Mouse (Mus musculus) fibroblast of lung, adult 2 months (primary cell): ENCODE measurements around the gene Cd7.
"Not testable (repeated sequence)": the region's sequence is repeated elsewhere in the genome, so short reads cannot be mapped to it uniquely, and the experiment has no call there.

Experiments used
- DNase-seq: peaks from one replicate; pipeline ENCODE4 v3.0.0-alpha.2; 2011; ENCODE audit warnings: low read depth

Cd7 gene

GRCm38 (mm10) chr11:121039302-121039701 lies at the start of gene Cd7:
Gene Cd7, minus strand, starts transcription at chr11:121039418.
- no peak for DNase-seq

DNA sequence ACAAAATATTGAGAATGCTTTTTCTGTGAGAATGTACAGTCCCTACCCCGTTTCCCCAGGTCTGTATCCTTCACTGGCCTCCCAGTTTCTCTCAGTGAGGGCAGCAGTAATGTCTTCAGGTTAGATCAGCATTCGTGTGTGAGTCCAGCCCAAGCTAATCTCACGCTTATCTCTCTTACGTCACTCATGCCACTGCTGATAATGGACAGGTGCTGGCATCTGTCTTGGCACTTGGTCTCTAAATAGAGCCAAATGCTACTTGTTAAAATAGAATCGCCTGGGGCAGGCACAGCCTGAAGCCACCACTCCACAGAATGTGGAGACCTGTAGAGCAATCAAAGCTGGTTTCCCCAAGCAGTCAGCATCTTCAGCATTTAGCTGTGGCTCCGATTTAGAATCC lies 49.8 kb upstream of the Cd7 start:
- no peak for DNase-seq

- no peak for DNase-seq
These were observed 47.1 kb upstream of the Cd7 start for GRCm38 (mm10) chr11:121086296-121086695.

DNA sequence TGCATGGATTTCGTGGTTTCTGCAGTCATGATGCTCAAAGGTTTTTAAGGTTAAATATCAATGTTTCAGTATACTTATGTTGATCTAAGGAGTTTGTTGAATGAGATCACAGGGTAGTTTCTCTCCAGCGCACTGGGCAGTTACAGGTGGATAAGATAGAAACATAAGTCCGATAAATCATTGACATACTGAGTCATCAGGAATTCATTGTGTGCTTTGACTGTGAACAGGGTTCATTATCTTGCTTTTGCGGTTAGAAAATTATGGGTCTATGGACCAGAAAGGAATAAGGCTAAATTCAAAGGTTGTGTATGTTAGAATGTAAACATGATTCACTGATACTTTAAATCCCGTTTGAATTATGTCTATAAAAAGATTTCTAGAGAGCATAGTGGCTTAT lies 46.0 kb upstream of the Cd7 start:
- DNase-seq: no peak

- no peak for DNase-seq
These were observed 43.8 kb upstream of the Cd7 start for GRCm38 (mm10) chr11:121082857-121083500.

- DNase-seq: no peak
These were observed 43.0 kb upstream of the Cd7 start for GRCm38 (mm10) chr11:121082250-121082649.

DNA sequence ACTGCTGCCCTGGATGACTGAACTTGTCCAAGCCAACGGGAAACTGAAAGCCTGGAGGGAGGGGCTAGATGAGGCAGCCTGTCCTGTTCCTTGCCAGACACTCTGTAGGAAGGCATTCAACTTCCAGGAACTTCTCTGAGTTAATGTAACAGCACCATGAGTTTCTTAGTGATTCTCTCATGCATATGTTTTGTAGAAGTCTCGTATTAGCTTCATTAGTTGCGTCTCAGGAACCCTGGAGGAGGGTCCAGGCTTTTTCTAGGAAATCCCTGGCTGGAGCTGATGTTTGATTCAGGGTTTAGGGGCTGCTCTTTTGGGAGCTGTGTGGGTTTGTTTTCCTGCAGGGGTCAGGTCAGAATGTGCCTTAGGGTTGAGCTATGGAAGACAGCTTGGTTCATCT lies 41.9 kb upstream of the Cd7 start, which contains the start of gene Sectm1a:
Gene Sectm1a, minus strand, starts transcription at position 101 of the 400 bp plus-strand sequence.
- DNase-seq: no peak

DNA sequence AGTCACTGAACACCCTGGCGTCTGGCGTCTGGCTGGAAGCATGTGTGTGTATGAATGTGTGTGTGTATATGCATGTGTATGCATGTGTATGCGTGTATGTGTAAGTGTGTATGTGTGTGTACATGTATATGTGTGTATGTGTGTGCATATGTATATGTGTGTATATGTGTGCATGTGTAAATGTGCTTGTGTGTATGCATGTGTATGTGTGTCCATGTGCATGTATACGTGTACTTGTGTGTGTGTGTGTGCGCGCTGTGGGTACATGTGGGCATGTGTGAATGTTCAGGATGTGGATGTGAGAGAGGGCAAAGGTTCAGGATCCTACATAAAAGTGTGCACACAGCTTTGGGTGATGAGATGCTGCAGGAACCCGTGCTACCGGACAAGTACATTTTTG lies 41.1 kb upstream of the Cd7 start:
- DNase-seq: no peak

GRCm38 (mm10) chr11:121075655-121076054 lies 36.4 kb upstream of the Cd7 start:
- DNase-seq: no peak

GRCm38 (mm10) chr11:121069662-121070061 lies 30.4 kb upstream of the Cd7 start:
- not testable (repeated sequence) for DNase-seq

- DNase-seq: no peak
These were observed 28.7 kb upstream of the Cd7 start for GRCm38 (mm10) chr11:121067895-121068294.

DNA sequence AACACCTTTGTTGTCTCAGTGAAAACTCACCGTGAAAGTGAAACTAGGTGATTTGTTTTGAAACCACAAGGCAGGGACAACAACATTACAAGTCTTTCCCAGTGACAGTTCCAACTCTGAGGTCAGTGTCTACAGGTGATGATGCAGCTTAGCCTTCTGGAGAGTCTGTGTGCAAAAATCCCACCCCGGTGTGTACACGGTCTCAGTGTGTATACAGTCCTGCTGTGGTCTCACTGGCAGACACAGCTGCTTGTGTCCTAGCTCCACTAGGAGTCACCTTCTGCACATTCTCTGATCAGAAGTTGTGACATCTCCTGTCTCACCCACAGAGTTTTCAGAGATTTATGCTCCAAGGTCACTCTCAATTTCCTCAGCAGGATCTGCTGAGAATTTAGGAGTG lies 25.0 kb upstream of the Cd7 start:
- DNase-seq: no peak

DNA sequence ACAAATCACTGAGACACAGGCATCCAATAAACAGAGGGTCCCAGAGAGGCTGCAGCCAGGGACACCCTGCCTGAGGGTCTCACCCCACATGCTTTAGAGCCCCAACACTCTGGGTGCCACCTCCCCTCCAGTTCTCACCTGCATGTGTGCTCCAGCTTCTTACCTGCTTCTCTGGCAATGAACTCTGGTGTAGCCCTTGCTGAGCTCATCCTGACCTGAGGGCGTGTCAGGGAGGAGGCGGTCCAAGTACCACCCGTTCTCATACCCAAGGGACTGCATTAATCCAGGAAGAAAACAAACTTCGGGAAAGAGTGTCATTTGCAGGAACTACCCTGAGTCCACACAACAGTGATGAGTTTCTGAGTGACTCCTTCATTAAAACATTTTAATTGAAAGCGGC lies 24.2 kb upstream of the Cd7 start, which contains the start of gene Sectm1b:
Gene Sectm1b, minus strand, starts transcription at position 191 of the 400 bp plus-strand sequence.
- DNase-seq: no peak

GRCm38 (mm10) chr11:121061615-121062014 lies 22.4 kb upstream of the Cd7 start:
- DNase-seq: no peak

DNA sequence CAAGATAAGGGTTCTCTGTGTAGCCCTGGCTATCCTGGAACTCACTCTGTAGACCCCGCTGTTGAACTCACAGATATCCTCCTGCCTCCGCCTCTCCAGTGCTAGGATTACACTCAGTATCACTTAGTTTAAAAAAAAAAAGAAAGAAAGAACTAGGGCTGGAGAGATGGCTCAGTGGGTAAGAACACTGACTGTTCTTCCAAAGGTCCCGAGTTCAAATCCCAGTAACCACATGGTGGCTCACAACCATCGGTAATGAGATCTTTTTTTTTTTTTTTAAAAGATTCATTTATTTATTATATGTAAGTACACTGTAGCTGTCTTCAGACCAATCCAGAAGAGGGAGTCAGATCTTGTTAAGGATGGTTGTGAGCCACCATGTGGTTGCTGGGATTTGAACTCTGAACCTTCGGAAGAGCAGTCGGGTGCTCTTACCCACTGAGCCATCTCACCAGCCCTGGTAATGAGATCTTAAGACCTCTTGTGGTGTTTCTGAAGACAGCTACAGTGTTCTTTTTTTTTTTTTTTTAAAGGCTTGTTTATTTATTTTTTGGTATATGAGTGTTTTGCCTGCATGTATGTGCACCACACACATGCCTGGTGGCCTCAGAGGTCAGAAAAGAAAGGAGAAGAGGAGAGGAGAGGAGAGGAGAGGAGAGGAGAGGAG lies 21.3 kb upstream of the Cd7 start:
- not testable (repeated sequence) for DNase-seq

GRCm38 (mm10) chr11:121059471-121059870 lies 20.3 kb upstream of the Cd7 start:
- DNase-seq: no peak

DNA sequence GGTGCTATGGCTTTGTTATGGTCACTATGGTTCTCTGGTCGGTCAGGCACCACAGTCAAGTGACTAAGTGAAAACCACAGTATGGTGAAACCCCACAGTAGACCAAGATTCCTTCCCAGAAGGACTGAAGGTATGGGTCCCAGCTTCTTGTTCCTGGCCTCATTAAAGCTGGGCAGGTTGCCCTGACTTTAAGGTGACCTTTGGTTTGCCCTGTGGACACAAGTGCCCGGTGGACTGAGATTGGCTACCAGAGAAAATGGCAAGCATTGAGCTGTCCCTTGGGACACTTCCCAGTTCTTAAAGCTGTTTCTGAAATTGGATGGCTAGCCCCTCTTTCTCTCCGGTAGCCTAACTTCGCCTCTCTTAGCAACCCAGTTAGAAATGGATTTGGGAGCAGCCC lies 19.7 kb upstream of the Cd7 start:
- no peak for DNase-seq

- DNase-seq: no peak
These were observed 18.9 kb upstream of the Cd7 start for GRCm38 (mm10) chr11:121058122-121058521.

DNA sequence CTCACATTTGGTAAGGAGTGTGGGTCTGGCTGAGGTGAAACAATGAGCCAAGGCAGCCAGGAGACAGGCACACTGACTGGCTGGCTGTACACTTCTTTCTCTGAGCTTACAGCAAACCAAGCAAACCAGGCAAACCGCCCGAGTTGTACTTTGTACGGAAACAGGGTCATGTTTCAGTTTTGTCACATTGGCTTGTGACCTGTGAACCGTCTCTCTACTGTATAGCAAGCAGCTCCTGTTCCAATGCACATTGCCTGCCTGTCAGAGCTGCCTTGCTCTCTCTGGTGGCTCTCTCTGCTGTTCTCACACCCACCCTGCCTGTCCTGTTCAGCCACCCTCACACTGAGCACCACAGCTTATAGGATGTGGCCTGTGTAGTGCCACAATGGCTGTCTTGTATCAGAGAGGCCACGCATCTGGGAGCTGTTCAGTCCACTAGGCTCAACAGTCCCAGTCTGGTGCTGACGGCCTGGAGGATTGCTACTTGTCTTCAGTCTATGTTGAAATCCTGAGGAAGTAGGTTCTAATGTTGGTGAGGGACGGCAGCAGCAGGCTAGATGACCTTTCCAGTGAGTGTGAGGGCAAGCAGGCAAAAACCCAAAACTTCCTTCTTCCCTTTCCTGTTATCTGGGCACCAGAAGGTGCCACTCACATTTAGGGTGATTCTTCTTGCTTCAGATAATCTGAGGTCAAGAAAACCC lies 17.5 kb upstream of the Cd7 start:
- DNase-seq: no peak

GRCm38 (mm10) chr11:121053536-121053935 lies 14.3 kb upstream of the Cd7 start:
- peak; percentile 70 for DNase-seq

DNA sequence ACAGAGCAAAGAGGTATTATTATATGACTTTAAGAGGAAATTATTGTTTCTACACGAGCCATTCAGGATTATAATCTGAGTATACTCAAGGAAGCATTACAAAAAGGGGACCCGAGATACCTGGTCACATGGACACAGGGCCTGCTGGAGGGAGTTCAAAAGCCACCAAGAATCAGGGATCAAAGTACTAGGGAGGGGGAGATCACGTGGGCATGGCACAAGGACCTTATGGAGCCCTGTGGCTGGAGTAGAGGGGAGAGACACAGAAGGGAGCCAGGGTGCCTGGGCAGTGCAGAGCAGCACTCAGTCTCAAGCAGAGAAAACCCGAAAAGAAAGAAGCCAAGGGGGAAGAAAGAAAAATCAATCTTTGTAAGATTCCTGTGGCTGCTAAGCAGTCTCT lies 13.2 kb upstream of the Cd7 start:
- no peak for DNase-seq

DNA sequence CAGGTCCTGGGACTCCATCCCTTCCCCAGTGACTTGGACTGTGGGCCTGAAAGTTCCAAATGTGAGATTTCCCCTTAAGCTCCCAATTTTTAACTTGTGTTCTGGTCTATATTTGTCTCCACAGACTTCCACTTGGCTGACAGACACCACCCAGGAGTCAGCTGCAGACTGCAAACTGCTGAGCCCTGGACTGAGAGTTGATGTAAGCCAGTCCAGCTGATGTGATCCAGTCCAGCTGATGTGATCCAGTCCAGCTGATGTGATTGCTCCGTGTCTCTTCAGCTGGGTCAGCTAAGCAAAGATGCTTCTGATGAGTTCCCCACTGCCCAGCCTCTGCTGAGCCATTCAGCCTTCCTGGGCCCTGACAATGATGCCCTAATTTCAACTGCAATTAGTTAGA lies 12.6 kb upstream of the Cd7 start:
- no peak for DNase-seq

DNA sequence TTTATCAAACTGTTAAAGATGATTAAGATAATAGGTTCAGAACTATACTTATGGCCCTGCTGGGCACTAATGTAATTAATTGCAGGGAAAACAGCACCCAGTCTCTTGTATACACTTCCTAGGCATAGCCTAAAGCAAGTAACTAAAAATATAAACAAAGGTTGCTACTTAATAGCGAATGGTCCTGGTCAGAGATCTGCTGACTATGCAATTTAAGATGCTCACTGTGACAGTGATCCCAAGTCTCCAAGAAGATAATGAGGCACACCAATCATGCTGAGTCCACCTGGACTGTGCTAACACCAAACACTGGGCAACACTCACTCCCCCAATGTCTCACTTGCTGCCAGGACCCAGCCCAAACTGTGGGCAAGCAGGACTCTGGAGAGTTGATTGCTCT lies 10.6 kb upstream of the Cd7 start:
- no peak for DNase-seq
